Mouse (Mus musculus) intestine, embryonic 15.5 days (tissue): ENCODE results near the gene Gm21954. TPM values are rescaled to one million over a fixed set of nuclear protein-coding genes. Genes with fewer than 3 reads are reported as not detected.

Experiments
- ATAC-seq: fragments of 200-750 bp; cut with Nextera tagmentation; 2 replicates; pipeline ENCODE4 v1.8.0; 2017; ENCODE audit warnings: moderate TSS enrichment, moderate library complexity
- H3K27ac ChIP-seq: fragments of 300-500 bp; sonication (generic); 2 replicates; pipeline ENCODE4 v1.5.1; 2015; ENCODE audit warnings: mild to moderate bottlenecking, inconsistent platforms
- H3K27me3 ChIP-seq: fragments of 300-500 bp; sonication (generic); replicated peaks from 2 replicates; pipeline ENCODE4 v1.6.1; 2015; ENCODE audit warnings: inconsistent platforms
- H3K36me3 ChIP-seq: fragments of 300-500 bp; sonication (generic); 2 replicates; pipeline ENCODE4 v1.6.1; 2015; ENCODE audit warnings: inconsistent platforms
- H3K4me1 ChIP-seq: fragments of 300-500 bp; sonication (generic); replicated peaks from 2 replicates; pipeline ENCODE4 v1.6.1; 2015; ENCODE audit warnings: inconsistent platforms
- H3K4me2 ChIP-seq: fragments of 300-500 bp; sonication (generic); replicated peaks from 2 replicates; pipeline ENCODE4 v1.6.1; 2015; ENCODE audit warnings: mild to moderate bottlenecking, inconsistent platforms
- H3K4me3 ChIP-seq: fragments of 300-500 bp; sonication (generic); replicated peaks from 2 replicates; pipeline ENCODE4 v1.5.1; 2015; ENCODE audit warnings: inconsistent platforms
- H3K9ac ChIP-seq: fragments of 300-500 bp; sonication (generic); 2 replicates; pipeline ENCODE4 v1.6.1; 2015; ENCODE audit warnings: inconsistent platforms
- H3K9me3 ChIP-seq: fragments of 300-500 bp; sonication (generic); 2 replicates; pipeline ENCODE4 v1.6.1; 2016; ENCODE audit warnings: inconsistent platforms
- WGBS: fragments of 180-500 bp; shearing (Covaris S2); methylation state at CpG from one replicate; pipeline ENCODE4 v1.1.7; 2015; 5-methylcytosine and 5-hydroxymethylcytosine counted together
- polyA plus RNA-seq: library from polyadenylated mRNA; unstranded; fragments of >200 nt; fragmentation: Nextera tagmentation; extraction: Ambion mirVana; gene quantifications from 2 replicates; pipeline ENCODE4 v1.2.1, GENCODE M21; 2015

The Gm21954 gene
- polyA plus RNA-seq, 1 experiment from 2014 or later = not detected

- WGBS = 70% methylated on average over 3 of the region's 3 CpGs
- H3K9ac ChIP-seq = no peak overlapping the region
- no peak overlapping the region for H3K4me3 ChIP-seq
- no peak overlapping the region for H3K27ac ChIP-seq
- H3K9me3 ChIP-seq = no peaks in the 10 kb centered on the region
- no peaks in the 10 kb centered on the region for H3K4me1 ChIP-seq
- H3K36me3 ChIP-seq = no peaks in the 10 kb centered on the region
- peak overlapping the region; percentile 62; the same call in 1 of the 2 replicates for H3K4me2 ChIP-seq
- no peaks in the 10 kb centered on the region for H3K27me3 ChIP-seq
- no peak for ATAC-seq
Observed at GRCm38 (mm10) chr3:55461092-55461491, 10.9 kb downstream of the Gm21954 start.

- no peaks in the 10 kb centered on the region for H3K9me3 ChIP-seq
- no peak for ATAC-seq
- H3K4me2 ChIP-seq = no peak overlapping the region
- no peak overlapping the region for H3K4me3 ChIP-seq
- no peaks in the 10 kb centered on the region for H3K27me3 ChIP-seq
- 96% methylated on average over 2 of the region's 2 CpGs for WGBS
- H3K27ac ChIP-seq = no peak overlapping the region
- H3K4me1 ChIP-seq = no peaks in the 10 kb centered on the region
- H3K36me3 ChIP-seq = no peaks in the 10 kb centered on the region
- H3K9ac ChIP-seq = no peak overlapping the region
Observed at GRCm38 (mm10) chr3:55452464-55452863, 19.5 kb downstream of the Gm21954 start.

- H3K4me3 ChIP-seq = no peak overlapping the region
- no peak for ATAC-seq
- WGBS = 79% methylated on average over 3 of the region's 3 CpGs
- H3K9me3 ChIP-seq = no peaks in the 10 kb centered on the region
- H3K4me2 ChIP-seq = no peak overlapping the region
- no peak overlapping the region for H3K9ac ChIP-seq
- no peaks in the 10 kb centered on the region for H3K4me1 ChIP-seq
- no peaks in the 10 kb centered on the region for H3K36me3 ChIP-seq
- no peak overlapping the region for H3K27ac ChIP-seq
- no peaks in the 10 kb centered on the region for H3K27me3 ChIP-seq
Observed at GRCm38 (mm10) chr3:55451877-55452276, 20.1 kb downstream of the Gm21954 start.

GRCm38 (mm10) chr3:55451035-55451434 lies 21.0 kb downstream of the Gm21954 start:
- WGBS = 91% methylated on average over 14 of the region's 14 CpGs
- Histone ChIP-seq H3K9ac (no peak overlapping the region), H3K4me2 (no peak overlapping the region), H3K9me3 (no peaks in the 10 kb centered on the region), H3K36me3 (no peaks in the 10 kb centered on the region), H3K27ac (no peak overlapping the region), H3K4me1 (no peaks in the 10 kb centered on the region), H3K4me3 (no peak overlapping the region), H3K27me3 (no peaks in the 10 kb centered on the region)
- no peak for ATAC-seq

- Histone ChIP-seq H3K4me1 (no peaks in the 10 kb centered on the region), H3K36me3 (no peaks in the 10 kb centered on the region), H3K27ac (no peak overlapping the region), H3K9ac (no peak overlapping the region), H3K4me2 (no peak overlapping the region), H3K4me3 (no peak overlapping the region), H3K27me3 (no peaks in the 10 kb centered on the region), H3K9me3 (no peaks in the 10 kb centered on the region)
- WGBS = 90% methylated on average over 2 of the region's 2 CpGs
- ATAC-seq = no peak
Observed at GRCm38 (mm10) chr3:55449148-55449547, 22.9 kb downstream of the Gm21954 start.

GRCm38 (mm10) chr3:55447486-55448460 lies 24.2 kb downstream of the Gm21954 start:
- no peak for ATAC-seq
- no peak overlapping the region for H3K27ac ChIP-seq
- H3K4me1 ChIP-seq = no peaks in the 10 kb centered on the region
- no peaks in the 10 kb centered on the region for H3K9me3 ChIP-seq
- H3K4me2 ChIP-seq = no peak overlapping the region
- H3K9ac ChIP-seq = no peak overlapping the region
- WGBS = 84% methylated on average over 5 of the region's 5 CpGs
- no peaks in the 10 kb centered on the region for H3K27me3 ChIP-seq
- H3K4me3 ChIP-seq = no peak overlapping the region
- no peaks in the 10 kb centered on the region for H3K36me3 ChIP-seq

- H3K4me2 ChIP-seq = no peak overlapping the region
- ATAC-seq = no peak
- no peak overlapping the region for H3K4me3 ChIP-seq
- no peaks in the 10 kb centered on the region for H3K4me1 ChIP-seq
- H3K36me3 ChIP-seq = no peaks in the 10 kb centered on the region
- no peaks in the 10 kb centered on the region for H3K9me3 ChIP-seq
- H3K9ac ChIP-seq = no peak overlapping the region
- no peaks in the 10 kb centered on the region for H3K27me3 ChIP-seq
- WGBS = 88% methylated on average over 7 of the region's 7 CpGs
- H3K27ac ChIP-seq = no peak overlapping the region
Observed at GRCm38 (mm10) chr3:55446681-55447080, 25.3 kb downstream of the Gm21954 start.

GRCm38 (mm10) chr3:55443725-55444124 lies 28.3 kb downstream of the Gm21954 start:
- no peaks in the 10 kb centered on the region for H3K27me3 ChIP-seq
- H3K9me3 ChIP-seq = no peaks in the 10 kb centered on the region
- H3K27ac ChIP-seq = no peak overlapping the region
- no peak overlapping the region for H3K4me3 ChIP-seq
- WGBS = 84% methylated on average over 2 of the region's 2 CpGs
- no peak for ATAC-seq
- no peak overlapping the region for H3K4me2 ChIP-seq
- H3K36me3 ChIP-seq = no peaks in the 10 kb centered on the region
- H3K4me1 ChIP-seq = no peaks in the 10 kb centered on the region
- H3K9ac ChIP-seq = no peak overlapping the region

GRCm38 (mm10) chr3:55443271-55443670 lies 28.7 kb downstream of the Gm21954 start:
- H3K9ac ChIP-seq = no peak overlapping the region
- no peaks in the 10 kb centered on the region for H3K9me3 ChIP-seq
- H3K36me3 ChIP-seq = no peaks in the 10 kb centered on the region
- H3K27me3 ChIP-seq = no peaks in the 10 kb centered on the region
- no peak for ATAC-seq
- 78% methylated on average over 8 of the region's 8 CpGs for WGBS
- no peak overlapping the region for H3K4me3 ChIP-seq
- no peaks in the 10 kb centered on the region for H3K4me1 ChIP-seq
- no peak overlapping the region for H3K27ac ChIP-seq
- no peak overlapping the region for H3K4me2 ChIP-seq

- no peaks in the 10 kb centered on the region for H3K27me3 ChIP-seq
- no peak overlapping the region for H3K4me3 ChIP-seq
- no peak overlapping the region for H3K9ac ChIP-seq
- WGBS = 80% methylated on average over 11 of the region's 11 CpGs
- H3K36me3 ChIP-seq = no peaks in the 10 kb centered on the region
- no peaks in the 10 kb centered on the region for H3K4me1 ChIP-seq
- H3K9me3 ChIP-seq = no peaks in the 10 kb centered on the region
- H3K4me2 ChIP-seq = no peak overlapping the region
- H3K27ac ChIP-seq = no peak overlapping the region
- no peak for ATAC-seq
Observed at GRCm38 (mm10) chr3:55442012-55442645, 29.9 kb downstream of the Gm21954 start.

- Histone ChIP-seq H3K4me2 (no peak overlapping the region), H3K4me1 (no peaks in the 10 kb centered on the region), H3K4me3 (no peak overlapping the region), H3K27me3 (no peaks in the 10 kb centered on the region), H3K27ac (no peak overlapping the region), H3K9me3 (no peaks in the 10 kb centered on the region), H3K36me3 (no peaks in the 10 kb centered on the region), H3K9ac (no peak overlapping the region)
- 49% methylated on average over 8 of the region's 8 CpGs for WGBS
- no peak for ATAC-seq
Observed at GRCm38 (mm10) chr3:55440342-55440741, 31.7 kb downstream of the Gm21954 start.

- Histone ChIP-seq H3K27me3 (no peaks in the 10 kb centered on the region), H3K9ac (no peak overlapping the region), H3K36me3 (no peaks in the 10 kb centered on the region), H3K27ac (no peak overlapping the region), H3K4me1 (no peaks in the 10 kb centered on the region), H3K4me2 (no peak overlapping the region), H3K9me3 (no peaks in the 10 kb centered on the region), H3K4me3 (no peak overlapping the region)
- ATAC-seq = no peak
- WGBS = 76% methylated on average over 7 of the region's 7 CpGs
Observed at GRCm38 (mm10) chr3:55438824-55439446, 33.1 kb downstream of the Gm21954 start.
